ENCODE assay signal across 12 mouse cellular contexts in genomic region chr12:104898718-104899117, GRCm38 (mm10). TPM values are rescaled to one million over a fixed set of nuclear protein-coding genes. Genes with fewer than 3 reads are reported as not detected.
DNase-seq lines count a peak whose midpoint lies in the region; TF ChIP-seq lines count a peak whose summit lies in the region.
"Had no signal": no experiment of that assay in that cellular context is flagged by ENCODE, and none has a peak within 500 bp of the region (broad histone marks: within the 10 kb centered on the region; RNA-seq: fewer than 3 reads in every experiment).

No protein-coding gene starts in this region.

- no peak overlapping the region for H3K4me3 ChIP-seq in cerebellum, adult 2 months (replicated peaks; ENCODE audit: insufficient read depth, low read depth, low read length)
- H3K4me3 ChIP-seq: embryonic facial prominence, embryonic 15.5 days; stomach, embryonic 15.5 days had no signal

- TF ChIP-seq POLR2A in cerebellum, adult 2 months (IDR thresholded peaks at IDR 0.05; ENCODE audit: borderline replicate concordance, insufficient read depth, low read length): no peak

- DNase-seq in heart, adult 9 months (ENCODE audit: low spot score in 2 of 2): peak; percentile 3 to 5
- DNase-seq in heart, postnatal 4 days: no peak
- DNase-seq in 3T3-L1 (ENCODE audit: low read depth, low spot score) (peak; percentile 16), WW6 (ENCODE audit: low read depth, low spot score) (peak; percentile 64)
- DNase-seq in kidney, postnatal 25 days: peak; percentile 56 to 82
- DNase-seq in right cerebral cortex, adult 18-20 months: no peak
- DNase-seq in cerebellum, adult 2 months: no peak
- DNase-seq in cerebellum, adult 9-10 months: no peak
- DNase-seq: gastrocnemius, postnatal 14 days had no signal

- no peaks in the 10 kb centered on the region for H3K27me3 ChIP-seq in cerebellum, adult 2 months (ENCODE audit: control insufficient read depth, insufficient read depth, low read length)
- H3K27me3 ChIP-seq: embryonic facial prominence, embryonic 15.5 days; stomach, embryonic 15.5 days had no signal

- no peak for TF ChIP-seq CTCF in cerebellum, adult 2 months (IDR thresholded peaks at IDR 0.05; ENCODE audit: borderline replicate concordance, insufficient read depth, low read depth, low read length)

- no peak overlapping the region for H3K27ac ChIP-seq in cerebellum, adult 2 months (ENCODE audit: insufficient read depth, low read length)
- H3K27ac ChIP-seq: embryonic facial prominence, embryonic 15.5 days; stomach, embryonic 15.5 days had no signal

- peaks cover 3% of the 10 kb centered on the region; the same call in 1 of the 2 replicates for H3K4me1 ChIP-seq in cerebellum, adult 2 months (ENCODE audit: control insufficient read depth, insufficient read depth, low read length)

- WGBS in cerebellum, adult 2 months: 79% methylated on average over 9 of the region's 9 CpGs

RNA-seq across cellular contexts. Expression of gene Clmn, which starts 33.8 kb away (rescaled TPM):
- 1 to 10 TPM; 1.4 to 1.7 TPM for total RNA-seq in heart, postnatal 4 days (2021)
- polyA plus RNA-seq in cerebellum, adult 2 months (2012; rRNA removed): 30.6 and 32.2 TPM in 2 replicates
- polyA plus RNA-seq: G1E had no signal

Comparison
In these comparisons a context has a peak if more than half of its experiments do, and no peak if none do; other contexts are left out.
1. DNase-seq: peak in heart, adult 9 months (2 of 2), 3T3-L1 (single experiment), WW6 (single experiment) and kidney, postnatal 25 days (2 of 2); none in heart, postnatal 4 days (single experiment), right cerebral cortex, adult 18-20 months (single experiment), cerebellum, adult 2 months (0 of 2) and cerebellum, adult 9-10 months (single experiment).